Mouse (Mus musculus) heart, postnatal 0 days (tissue): ENCODE measurements at regions not wholly inside any gene's neighbourhood (a gene's known extent, or its start where the extent isn't known, plus 50 kb on each side); places are given as distances from the start of the nearest gene placed in this dataset.
A peak's percentile ranks its signal among the peaks of the same experiment; 100 is the strongest.

Experiments used
- ATAC-seq: fragments of 200-750 bp; cut with Nextera tagmentation; 2 replicates; pipeline ENCODE4 v1.8.0; 2017; ENCODE audit warnings: low read depth, moderate number of reproducible peaks, moderate library complexity; ENCODE audit not compliant: insufficient read depth
- DNase-seq: peaks from one replicate; pipeline ENCODE4 v3.0.0-alpha.2; 2016; ENCODE audit warnings: low spot score
- H3K27ac ChIP-seq: fragments of 300-500 bp; sonication (generic); 2 replicates; pipeline ENCODE4 v1.5.1; 2014; ENCODE audit warnings: low read depth, mild to moderate bottlenecking
- H3K27me3 ChIP-seq: fragments of 300-500 bp; sonication (generic); 2 replicates; pipeline ENCODE4 v1.6.1; 2014; ENCODE audit warnings: low read length, mixed read lengths; ENCODE audit not compliant: control insufficient read depth, insufficient read depth
- H3K36me3 ChIP-seq: fragments of 300-500 bp; sonication (generic); replicated peaks from 2 replicates; pipeline ENCODE4 v1.6.1; 2014; ENCODE audit warnings: low read length, mixed read lengths; ENCODE audit not compliant: control insufficient read depth, insufficient read depth
- H3K4me1 ChIP-seq: fragments of 300-500 bp; sonication (generic); 2 replicates; pipeline ENCODE4 v1.6.1; 2014; ENCODE audit warnings: antibody characterized with exemption; ENCODE audit not compliant: control insufficient read depth, insufficient read depth
- H3K4me2 ChIP-seq: fragments of 300-500 bp; sonication (generic); 2 replicates; pipeline ENCODE4 v1.6.1; 2014; ENCODE audit warnings: low read depth, mild to moderate bottlenecking, low read length, moderate library complexity
- H3K4me3 ChIP-seq: fragments of 300-500 bp; sonication (generic); 2 replicates; pipeline ENCODE4 v1.5.1; 2014; ENCODE audit warnings: low read depth, low read length
- H3K9ac ChIP-seq: fragments of 300-500 bp; sonication (generic); replicated peaks from 2 replicates; pipeline ENCODE4 v1.6.1; 2014; ENCODE audit warnings: low read depth, low read length, mixed read lengths
- H3K9me3 ChIP-seq: fragments of 300-500 bp; sonication (generic); replicated peaks from 2 replicates; pipeline ENCODE4 v1.6.1; 2016; ENCODE audit warnings: low read length; ENCODE audit not compliant: control insufficient read depth
- CTCF ChIP-seq: IDR thresholded peaks from 2 replicates; pipeline ENCODE4 v1.5.1; 2016; ENCODE audit warnings: antibody characterized with exemption, control low read depth, low read depth
- EP300 ChIP-seq: IDR thresholded peaks from 2 replicates; pipeline ENCODE4 v1.6.1; 2016; ENCODE audit warnings: antibody characterized with exemption, low read depth
- WGBS: fragments of 180-500 bp; shearing (Covaris S2); extraction: QIAGEN DNeasy Blood & Tissue Kit; methylation state at CpG from one replicate; pipeline ENCODE4 v1.1.7; 2014; 5-methylcytosine and 5-hydroxymethylcytosine counted together

DNA sequence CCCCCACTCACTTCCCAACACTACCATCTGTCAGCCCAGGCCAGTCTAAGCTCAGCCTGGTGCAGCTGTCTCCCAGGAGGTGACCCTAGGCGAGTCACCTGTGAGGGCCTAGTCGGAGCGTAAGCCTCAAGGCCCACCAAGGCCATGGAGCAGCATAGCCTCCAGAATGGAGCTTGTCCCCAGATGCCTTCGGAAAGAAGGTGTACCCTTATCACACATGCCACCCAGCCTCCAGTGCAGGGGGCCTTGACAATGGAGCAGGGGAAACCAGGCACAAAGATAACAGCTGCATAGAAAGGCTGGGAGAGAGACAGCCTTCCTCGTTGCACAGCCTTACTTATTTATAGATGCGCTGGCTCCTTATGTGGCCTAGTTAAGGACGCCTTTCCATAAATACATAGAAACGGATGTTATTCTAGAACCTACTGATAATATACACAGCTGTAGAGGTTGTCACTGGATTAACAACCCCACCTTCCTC lies 145.0 kb upstream of the Cpeb2 start:
- Histone ChIP-seq H3K9ac (no peak overlapping the region), H3K36me3 (no peaks in the 10 kb centered on the region), H3K9me3 (no peaks in the 10 kb centered on the region), H3K4me1 (peaks cover 14% of the 10 kb centered on the region), H3K27me3 (no peaks in the 10 kb centered on the region), H3K4me3 (no peak overlapping the region), H3K4me2 (no peak overlapping the region), H3K27ac (peak overlapping the region; percentile 73)
- 0 out of 2 replicates have a peak, but pooled peaks have one; percentile 18 for TF ChIP-seq EP300
- no peak for TF ChIP-seq CTCF
- ATAC-seq (peak; percentile 83), DNase-seq (peak; percentile 61)
- 19% methylated on average over 8 of the region's 8 CpGs for WGBS

DNA sequence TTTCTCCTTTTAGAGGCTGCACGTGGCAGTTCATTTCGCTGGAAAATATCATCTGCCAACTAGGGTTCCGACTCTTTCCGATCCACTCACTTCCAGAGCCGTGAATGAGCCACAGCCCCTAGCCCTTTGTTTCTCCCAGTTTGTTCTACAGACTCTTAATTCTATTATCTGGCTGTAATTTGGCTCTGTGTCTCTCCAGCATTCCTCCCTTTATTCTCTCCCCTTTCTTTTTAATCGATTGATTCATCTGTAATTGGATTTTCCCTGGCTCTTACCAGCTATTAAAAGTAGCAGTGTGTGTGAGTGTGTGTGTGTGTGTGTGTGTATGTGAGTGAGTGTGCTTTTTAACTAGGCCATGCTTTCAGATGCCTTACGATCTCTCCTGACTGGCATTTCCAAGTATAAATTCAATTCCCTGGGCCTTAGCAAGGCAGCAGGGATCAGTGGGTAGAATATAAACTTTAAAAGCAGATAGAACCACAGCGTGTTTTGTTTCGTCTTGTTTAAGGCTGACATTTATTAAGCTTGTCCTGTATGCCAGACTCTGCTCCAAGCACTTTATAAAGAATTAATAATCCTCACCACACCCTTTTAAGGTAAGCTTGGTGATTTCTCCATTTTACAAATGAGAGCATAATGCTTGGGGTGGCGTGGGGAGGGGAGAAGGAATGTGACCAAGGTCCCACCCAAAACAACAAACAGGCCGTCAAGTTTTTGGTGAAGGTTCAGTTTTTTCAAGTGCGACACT lies 144.1 kb upstream of the Cpeb2 start:
- DNase-seq: no peak
- WGBS: 68% methylated on average over 12 of the region's 12 CpGs
- no peak for ATAC-seq
- no peaks in the 10 kb centered on the region for H3K36me3 ChIP-seq
- peaks cover 19% of the 10 kb centered on the region for H3K4me1 ChIP-seq
- H3K27ac ChIP-seq: peak overlapping the region; percentile 20; the same call in 1 of the 2 replicates
- H3K4me2 ChIP-seq: no peak overlapping the region
- no peak overlapping the region for H3K4me3 ChIP-seq
- H3K9me3 ChIP-seq: no peaks in the 10 kb centered on the region
- no peak overlapping the region for H3K9ac ChIP-seq
- no peaks in the 10 kb centered on the region for H3K27me3 ChIP-seq
- no peak for TF ChIP-seq CTCF
- no peak for TF ChIP-seq EP300

DNA sequence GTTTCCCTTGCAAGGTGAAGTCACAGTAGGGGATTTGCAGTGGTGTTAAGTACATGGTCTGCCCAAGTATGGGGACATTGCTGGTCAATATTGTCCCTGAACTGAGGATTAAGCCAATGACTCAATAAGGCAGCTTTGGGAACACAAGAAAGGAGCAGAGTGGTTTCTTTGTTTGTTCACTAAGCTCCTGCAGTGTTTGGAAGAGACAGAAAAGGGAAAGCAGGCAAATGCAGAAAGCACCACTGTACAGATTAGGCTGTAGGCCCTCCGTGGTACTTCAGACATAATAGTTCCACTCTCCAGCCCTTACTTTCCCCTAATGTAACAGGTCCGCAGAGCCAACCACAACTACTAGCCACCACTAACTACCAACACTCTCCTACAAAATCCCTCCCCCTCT lies 143.5 kb upstream of the Cpeb2 start:
- Histone ChIP-seq H3K9ac (no peak overlapping the region), H3K27me3 (no peaks in the 10 kb centered on the region), H3K36me3 (no peaks in the 10 kb centered on the region), H3K4me1 (peaks cover 25% of the 10 kb centered on the region), H3K27ac (no peak overlapping the region), H3K4me3 (no peak overlapping the region), H3K4me2 (no peak overlapping the region), H3K9me3 (no peaks in the 10 kb centered on the region)
- DNase-seq: no peak
- ATAC-seq: no peak
- no peak for TF ChIP-seq CTCF
- no peak for TF ChIP-seq EP300
- 79% methylated on average over 2 of the region's 2 CpGs for WGBS

GRCm38 (mm10) chr5:43089941-43090340 lies 143.0 kb upstream of the Cpeb2 start:
- peaks cover 29% of the 10 kb centered on the region for H3K4me1 ChIP-seq
- no peak overlapping the region for H3K4me3 ChIP-seq
- no peaks in the 10 kb centered on the region for H3K27me3 ChIP-seq
- H3K9ac ChIP-seq: no peak overlapping the region
- ATAC-seq: no peak
- no peaks in the 10 kb centered on the region for H3K36me3 ChIP-seq
- no peak for DNase-seq
- H3K9me3 ChIP-seq: no peaks in the 10 kb centered on the region
- TF ChIP-seq EP300 (no peak), CTCF (no peak)
- H3K27ac ChIP-seq: no peak overlapping the region
- H3K4me2 ChIP-seq: no peak overlapping the region
- 92% methylated on average over 1 of the region's 1 CpGs for WGBS

DNA sequence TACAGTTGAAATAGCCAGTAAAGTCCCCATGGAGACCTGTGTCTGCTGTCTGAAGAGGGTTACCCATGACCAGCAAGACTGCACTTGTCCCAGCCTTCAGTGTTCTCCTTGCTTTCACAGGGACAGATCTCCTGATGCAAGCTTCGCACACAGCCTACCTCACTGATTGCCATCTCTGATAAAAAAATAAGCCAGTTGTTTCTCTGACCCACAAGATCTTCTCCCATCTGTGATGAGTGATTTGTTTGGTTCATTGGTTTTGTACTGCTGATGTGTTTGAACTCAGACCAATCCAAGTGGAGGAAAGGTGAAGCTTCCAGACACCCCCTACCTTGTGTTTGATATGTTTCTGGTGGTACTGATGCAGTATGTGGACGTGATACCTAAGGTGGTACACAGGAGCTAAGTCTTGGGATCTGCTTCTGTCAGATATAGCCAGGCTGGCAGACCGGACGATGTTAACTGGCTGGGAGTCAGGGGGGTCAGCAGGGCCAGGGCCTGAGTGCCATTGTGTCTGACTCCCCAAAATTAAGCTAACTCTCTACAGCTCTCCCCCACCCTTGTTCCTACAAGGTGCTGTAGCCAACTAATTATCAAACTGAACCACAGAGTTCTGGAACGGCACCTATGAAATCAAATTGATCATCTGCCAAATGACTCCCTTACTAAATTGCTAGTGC lies 139.2 kb upstream of the Cpeb2 start:
- Histone ChIP-seq H3K4me3 (no peak overlapping the region), H3K4me1 (peaks cover 17% of the 10 kb centered on the region), H3K9me3 (no peaks in the 10 kb centered on the region), H3K9ac (no peak overlapping the region), H3K27me3 (no peaks in the 10 kb centered on the region), H3K36me3 (no peaks in the 10 kb centered on the region), H3K4me2 (no peak overlapping the region), H3K27ac (peak overlapping the region; percentile 73)
- WGBS: 38% methylated on average over 5 of the region's 5 CpGs
- DNase-seq (no peak), ATAC-seq (peak; percentile 47)
- no peak for TF ChIP-seq CTCF
- TF ChIP-seq EP300: no peak
